Mouse (Mus musculus) right cerebral cortex, adult 18-20 months (tissue): ENCODE measurements around the gene Myh10.
"Not testable (repeated sequence)": the region's sequence is repeated elsewhere in the genome, so short reads cannot be mapped to it uniquely, and the experiment has no call there.

Experiments
- DNase-seq: peaks from one replicate; pipeline ENCODE4 v3.0.0; 2022; ENCODE audit warnings: mixed read lengths

Gene Myh10

DNA sequence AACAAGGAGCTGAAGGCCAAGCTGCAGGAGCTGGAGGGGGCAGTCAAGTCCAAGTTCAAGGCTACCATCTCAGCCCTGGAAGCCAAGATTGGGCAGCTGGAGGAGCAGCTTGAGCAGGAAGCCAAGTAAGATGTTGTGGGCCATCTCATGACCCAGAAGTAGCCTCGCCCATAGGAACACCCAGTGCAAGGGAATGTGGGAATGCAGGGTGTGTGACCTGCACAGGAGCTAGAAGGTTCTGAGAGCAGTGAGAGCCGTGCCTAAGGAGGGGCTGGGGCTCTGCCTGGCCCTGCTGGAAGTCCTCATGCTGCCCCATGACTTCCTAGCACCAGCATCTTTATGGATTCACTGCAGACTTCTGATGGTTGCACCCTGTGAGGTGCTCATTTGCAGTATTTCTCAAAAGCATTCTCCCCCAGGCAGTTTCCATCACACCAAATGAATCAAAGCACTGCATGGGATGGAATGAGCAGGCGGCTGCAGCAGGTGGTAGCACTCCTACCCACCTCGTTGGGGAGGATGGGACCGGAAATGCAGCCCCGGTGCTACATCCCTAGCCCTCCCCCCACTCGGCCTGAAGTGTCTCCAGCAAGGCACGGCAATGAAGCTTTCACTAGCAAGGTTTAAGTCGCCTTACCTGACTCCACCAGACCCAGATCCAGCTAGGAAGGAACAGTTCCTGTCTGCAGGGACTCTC lies 120.7 kb downstream of the Myh10 start:
- no peak for DNase-seq

DNA sequence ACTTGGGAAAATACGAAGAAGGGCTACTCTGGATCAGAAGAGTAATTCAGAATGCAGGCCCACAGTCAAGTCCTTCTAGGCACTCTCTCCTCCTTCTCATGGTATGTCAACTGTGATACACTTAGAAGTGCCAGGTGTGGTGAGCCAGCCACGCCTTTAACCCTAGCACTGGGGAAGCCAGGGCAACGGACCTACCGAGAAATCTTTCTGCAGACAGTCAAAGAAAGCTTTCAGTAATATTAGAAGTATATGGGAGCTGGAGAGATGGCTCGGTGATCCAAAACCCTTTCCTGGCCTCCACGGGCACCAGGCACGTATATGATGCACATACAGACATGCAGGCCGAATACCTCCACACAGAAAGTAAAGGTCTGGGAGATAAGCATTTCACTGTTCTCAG lies 127.1 kb downstream of the Myh10 start:
- no peak for DNase-seq

GRCm38 (mm10) chr11:68819226-68819805 lies 128.0 kb downstream of the Myh10 start:
- no peak for DNase-seq

DNA sequence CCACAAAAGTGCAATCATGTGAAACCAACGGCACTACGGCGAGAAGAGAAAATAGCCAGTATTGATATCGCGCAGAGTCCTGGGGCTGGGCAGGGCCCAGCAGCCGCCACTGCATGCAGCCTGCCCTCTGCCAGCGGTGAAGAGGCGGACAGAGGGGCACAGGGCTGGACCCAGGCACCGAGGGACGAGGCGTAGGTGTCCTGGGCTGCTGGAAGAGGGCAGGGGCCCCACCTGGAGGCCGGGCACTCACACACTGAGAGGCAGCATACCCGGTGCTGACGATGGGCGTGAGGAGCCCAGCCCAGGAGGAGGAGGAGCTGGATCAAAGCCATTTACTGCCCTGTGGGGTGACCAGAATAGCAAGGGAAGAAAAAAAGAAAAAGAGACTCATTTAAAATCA lies 131.0 kb downstream of the Myh10 start:
- no peak for DNase-seq

DNA sequence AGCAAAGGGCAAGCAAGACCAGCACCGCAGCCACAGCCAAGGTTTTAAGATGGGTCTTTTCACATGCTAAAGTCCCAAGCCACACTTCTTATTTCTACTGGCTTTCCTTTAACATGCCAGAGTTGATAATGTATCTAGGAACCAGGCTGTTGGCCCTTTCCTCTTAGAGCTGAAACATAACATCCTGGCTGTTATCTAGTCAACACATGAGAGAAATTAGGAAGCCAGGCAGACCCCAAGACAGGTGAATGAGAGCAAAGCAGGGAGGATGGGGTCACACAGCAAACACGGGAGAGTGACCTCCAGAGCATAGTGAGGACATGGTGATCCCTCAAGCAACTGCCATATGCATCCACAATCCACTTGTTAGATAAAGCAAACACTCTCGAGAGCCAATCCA lies 135.4 kb downstream of the Myh10 start:
- DNase-seq, result no peak

DNA sequence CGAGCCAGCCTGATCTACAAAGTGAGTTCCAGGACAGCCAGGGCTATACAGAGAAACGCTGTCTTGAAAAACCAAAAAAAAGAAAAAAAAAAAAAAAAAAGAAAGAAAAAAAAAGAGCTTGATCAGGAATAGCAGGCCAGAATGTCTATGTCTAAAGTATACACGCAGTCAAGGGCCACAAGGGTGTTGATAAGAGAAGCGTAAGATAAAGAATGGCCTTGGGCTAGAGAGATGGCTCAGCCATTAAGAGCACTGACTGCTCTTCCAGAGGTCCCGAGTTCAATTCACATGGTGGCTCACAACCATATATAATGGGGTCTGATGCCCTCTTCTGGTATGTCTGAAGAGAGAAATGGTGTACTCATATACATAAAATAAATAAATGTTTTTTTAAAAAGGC lies 140.2 kb downstream of the Myh10 start:
- not testable (repeated sequence) for DNase-seq

DNA sequence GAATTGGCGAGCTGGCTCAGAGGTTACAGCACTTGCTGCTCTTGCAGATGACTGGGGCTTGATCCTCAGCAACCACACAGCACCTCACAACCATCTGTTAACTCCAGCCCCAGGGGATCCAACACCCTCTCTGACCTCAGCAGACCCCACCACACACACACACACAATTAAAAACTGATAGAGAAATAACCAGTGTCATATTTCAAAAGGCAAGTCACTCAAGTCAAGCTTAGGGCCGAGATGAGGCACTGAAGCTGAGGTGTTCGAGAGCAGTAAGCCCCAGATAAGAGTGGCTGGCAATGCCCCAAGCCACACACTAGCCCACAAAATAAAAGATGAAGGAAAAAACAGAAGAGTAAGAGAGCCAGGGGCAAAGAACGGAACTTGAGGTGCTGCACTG lies 141.4 kb downstream of the Myh10 start:
- DNase-seq, result no peak

DNA sequence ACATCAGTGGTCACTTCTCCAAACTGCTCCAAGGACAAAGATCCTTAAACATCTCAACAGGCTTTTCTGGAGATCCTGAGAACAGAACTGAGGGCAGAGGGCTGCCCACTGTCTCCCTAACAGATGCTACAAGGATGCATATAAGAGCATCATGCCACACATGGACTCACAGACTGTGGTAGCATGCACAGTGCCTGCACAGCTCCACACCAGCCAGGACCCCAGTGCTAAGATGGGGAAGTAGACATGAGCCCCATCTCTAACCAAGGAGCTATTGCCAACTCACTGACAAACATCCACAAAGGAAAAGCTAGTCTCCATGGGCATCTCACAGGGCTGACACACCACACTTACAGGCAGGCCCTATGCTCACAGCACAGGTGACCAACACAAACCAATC lies 142.2 kb downstream of the Myh10 start:
- no peak for DNase-seq

- DNase-seq, result no peak
Observed at GRCm38 (mm10) chr11:68835034-68835433, 143.7 kb downstream of the Myh10 start.

GRCm38 (mm10) chr11:68839606-68840005 lies 148.2 kb downstream of the Myh10 start:
- no peak for DNase-seq

GRCm38 (mm10) chr11:68850862-68851261 lies 159.5 kb downstream of the Myh10 start:
- DNase-seq, result no peak

GRCm38 (mm10) chr11:68851644-68852485 lies 160.5 kb downstream of the Myh10 start:
- DNase-seq, result no peak

GRCm38 (mm10) chr11:68852486-68852901 lies 161.1 kb downstream of the Myh10 start:
- DNase-seq, result peak; percentile 77

- DNase-seq, result peak; percentile 100
Observed at GRCm38 (mm10) chr11:68852932-68853409, 161.6 kb downstream of the Myh10 start.

DNA sequence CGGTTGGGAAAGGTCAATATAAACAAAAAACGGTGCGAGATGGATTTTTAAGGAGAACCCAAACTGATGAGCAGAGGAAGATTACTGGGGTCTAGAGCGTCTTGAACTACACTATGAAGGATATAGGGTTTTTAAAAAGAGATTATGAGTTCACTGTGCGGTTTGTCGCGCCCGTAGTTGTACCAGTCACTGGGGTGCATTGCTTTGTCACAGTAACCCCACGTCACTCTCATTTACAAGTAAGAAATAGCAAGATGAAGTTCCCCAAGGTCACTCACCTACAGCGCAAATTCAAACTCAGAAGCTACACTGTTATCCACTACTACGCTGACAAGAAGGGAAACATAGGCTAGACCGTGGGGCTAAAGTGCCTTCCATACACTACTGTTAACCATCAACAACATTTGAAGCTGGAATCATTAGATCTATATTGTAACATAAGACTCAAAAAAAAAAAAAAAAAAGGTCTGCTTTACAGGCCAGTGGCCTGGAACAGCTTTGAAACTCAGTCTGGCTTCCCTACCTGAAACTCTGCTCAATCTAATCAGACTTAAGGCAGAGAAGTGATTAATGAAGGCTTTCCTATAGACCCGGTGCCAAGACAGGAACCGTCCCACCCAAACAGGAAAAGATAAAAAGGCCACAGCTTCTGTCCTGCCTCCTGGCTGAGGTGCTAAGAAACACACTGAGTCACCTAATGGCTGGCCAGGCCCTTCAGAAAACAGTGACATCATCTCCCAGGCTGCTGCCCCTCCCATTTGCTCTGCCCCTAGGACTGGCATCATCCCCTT lies 162.4 kb downstream of the Myh10 start:
- DNase-seq, result no peak

GRCm38 (mm10) chr11:68854621-68855020 lies 163.3 kb downstream of the Myh10 start:
- no peak for DNase-seq

- no peak for DNase-seq
Observed at GRCm38 (mm10) chr11:68857329-68857728, 166.0 kb downstream of the Myh10 start.

DNA sequence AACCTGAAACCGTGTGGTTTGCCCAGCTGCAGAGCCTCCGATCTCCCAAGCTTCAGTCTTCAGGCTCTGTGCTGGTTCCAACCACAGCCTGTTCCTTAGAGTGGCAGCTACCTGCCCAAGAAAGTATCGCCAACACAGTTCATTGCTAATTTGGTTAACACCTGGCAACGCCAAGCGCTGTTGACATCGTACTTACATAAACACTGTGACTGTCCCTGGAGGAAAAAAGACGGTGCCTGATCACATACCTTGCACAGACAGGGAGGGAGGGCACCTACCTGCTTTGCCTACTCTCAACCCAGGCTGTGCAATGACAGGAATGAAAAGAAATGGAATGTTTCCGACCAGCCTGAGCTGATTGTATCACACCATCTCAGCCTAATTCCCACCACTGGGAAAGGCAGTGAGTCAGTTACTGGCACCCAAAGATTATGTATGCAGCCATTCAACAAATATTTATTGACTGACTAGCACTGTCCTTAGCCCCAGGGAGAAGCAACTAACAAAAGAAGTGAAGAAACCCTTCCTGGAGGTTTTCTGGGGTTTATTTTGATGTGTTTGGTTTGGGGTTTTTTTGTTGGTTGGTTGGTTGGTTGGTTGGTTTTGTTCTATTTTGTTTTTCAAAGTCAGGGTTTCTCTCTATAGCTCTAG lies 168.7 kb downstream of the Myh10 start:
- no peak for DNase-seq

DNA sequence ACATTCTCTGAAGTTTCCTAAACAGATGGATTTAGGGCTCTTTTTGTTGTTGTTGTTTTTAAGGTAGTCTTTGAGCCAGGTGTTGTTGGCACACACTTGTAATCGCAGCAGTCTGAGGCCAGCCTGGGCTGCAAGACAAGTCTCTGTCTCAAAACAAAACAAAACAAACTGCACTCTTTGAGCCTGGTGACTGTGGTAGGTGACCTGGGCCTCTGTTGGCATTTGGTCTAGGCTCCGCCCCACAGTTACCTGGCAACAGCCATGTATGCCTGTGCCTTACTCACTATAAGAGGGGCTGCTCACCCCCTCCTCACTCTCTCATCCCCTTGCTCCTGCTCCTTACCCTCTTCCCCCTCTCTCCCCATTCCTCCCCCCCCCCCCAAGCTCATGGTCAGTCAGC lies 170.9 kb downstream of the Myh10 start:
- DNase-seq, result no peak

DNA sequence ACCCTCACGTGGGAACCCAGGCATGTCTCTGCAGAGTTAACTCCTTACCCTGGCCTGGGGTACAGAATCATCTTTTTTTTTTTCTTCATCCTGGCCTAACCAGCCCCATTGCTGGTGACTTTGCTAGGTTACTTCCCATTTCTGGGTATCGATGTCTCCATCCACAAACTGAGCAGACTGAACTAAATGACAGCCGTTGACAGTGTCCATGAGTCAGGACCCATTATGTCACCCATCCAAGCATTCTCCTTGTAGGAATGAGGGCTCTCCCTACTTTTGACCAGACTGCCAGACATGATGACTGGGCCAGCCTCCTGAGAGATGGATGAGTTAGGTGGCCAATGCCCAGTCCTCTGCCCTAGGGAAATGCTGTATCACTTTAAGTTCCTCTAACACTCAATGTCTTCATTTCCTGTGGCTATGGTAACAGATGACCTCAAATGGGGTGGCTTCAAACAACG lies 172.3 kb downstream of the Myh10 start:
- no peak for DNase-seq

DNA sequence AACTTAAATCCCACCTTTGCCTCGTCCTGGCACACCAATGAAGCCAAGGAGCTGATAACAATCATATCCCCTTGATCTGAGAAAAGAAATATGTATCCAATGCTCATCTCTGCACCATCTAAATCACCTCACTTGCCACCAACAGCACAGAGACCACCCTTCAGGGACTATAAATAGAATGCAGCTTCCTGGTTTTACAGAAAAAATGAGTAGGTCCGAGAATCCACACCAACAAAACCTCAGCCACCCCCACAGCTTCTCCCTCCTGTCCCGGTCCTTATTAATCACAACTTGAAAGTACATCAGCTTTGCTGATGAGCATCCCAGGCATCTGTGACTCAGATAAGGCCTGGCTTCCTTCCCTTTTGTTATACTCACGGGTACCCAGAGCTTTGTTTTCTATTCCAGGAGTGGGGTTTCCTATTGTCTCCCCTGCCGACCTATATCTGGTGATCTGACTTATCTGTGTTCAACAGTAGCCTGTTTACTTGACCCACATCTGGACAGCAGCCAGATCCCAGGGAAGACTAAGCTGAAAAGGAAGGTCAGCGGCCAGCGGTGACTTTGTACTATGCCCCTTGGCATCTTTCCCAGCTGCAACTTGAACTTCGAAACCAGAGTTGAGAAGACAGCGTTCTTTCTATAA lies 173.3 kb downstream of the Myh10 start:
- no peak for DNase-seq
